Mouse (Mus musculus): ENCODE measurements at regions not wholly inside any gene's neighbourhood (a gene's known extent, or its start where the extent isn't known, plus 50 kb on each side); places are given as distances from the start of the nearest gene placed in this dataset.

DNA sequence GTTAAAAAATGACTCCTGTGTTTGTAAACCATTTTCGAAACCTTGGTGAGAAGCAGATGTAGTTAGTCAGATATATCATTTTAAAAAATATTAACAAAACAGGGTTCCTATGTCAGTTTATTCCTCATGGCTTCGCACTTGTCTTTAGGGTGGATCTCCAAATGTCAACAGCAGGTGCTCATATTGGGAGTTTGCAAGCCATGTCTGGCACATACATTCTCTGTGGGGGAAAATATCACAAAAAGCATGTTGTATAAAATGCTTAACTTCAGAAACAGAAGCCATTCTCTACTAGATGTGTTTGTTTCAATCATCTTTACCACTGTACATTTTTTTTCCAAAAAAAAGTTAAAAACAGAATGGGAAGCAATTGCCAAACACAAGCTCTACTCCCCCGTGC is 534.7 kb upstream of the Zic4 start:
- no peak for DNase-seq

DNA sequence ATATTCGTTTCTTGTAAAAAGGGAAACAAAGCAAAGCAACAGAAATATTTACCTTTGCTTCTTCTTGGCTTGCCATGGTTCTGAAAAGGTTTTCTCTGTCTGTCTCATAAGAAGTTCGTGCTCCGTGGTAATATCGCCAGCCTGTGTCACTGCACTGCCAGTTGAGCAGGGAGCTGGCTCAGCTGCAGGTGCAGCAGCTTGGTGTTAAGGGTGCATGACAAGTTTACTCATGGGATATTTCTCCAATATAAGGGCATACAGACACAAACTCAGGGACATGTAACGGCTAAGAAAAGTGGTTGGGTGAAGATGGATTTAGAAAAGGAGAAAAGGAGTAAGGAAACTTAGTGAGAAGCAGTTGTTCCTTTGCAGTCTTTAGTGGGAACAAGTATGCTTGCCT is 533.5 kb upstream of the Zic4 start:
- no peak for DNase-seq

DNA sequence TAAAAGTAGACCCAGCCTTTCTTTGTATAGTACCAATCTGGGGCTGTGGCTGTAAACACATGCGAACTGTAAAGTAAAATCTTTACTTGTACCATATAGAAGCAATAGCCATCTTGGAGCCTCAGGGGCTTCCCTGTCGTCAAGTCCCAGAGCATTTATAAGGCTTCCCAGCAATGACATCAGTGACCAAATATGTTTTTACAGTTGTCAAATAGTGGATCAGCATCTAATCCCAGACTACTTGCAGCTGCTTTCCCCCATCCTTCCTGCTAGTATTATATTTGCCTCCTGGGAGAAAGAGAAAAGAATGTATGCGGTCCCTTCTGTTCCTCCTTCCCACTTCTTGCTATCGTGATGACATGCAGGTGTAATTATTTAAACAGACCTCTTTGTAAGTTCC is 531.5 kb upstream of the Zic4 start:
- no peak for DNase-seq

DNA sequence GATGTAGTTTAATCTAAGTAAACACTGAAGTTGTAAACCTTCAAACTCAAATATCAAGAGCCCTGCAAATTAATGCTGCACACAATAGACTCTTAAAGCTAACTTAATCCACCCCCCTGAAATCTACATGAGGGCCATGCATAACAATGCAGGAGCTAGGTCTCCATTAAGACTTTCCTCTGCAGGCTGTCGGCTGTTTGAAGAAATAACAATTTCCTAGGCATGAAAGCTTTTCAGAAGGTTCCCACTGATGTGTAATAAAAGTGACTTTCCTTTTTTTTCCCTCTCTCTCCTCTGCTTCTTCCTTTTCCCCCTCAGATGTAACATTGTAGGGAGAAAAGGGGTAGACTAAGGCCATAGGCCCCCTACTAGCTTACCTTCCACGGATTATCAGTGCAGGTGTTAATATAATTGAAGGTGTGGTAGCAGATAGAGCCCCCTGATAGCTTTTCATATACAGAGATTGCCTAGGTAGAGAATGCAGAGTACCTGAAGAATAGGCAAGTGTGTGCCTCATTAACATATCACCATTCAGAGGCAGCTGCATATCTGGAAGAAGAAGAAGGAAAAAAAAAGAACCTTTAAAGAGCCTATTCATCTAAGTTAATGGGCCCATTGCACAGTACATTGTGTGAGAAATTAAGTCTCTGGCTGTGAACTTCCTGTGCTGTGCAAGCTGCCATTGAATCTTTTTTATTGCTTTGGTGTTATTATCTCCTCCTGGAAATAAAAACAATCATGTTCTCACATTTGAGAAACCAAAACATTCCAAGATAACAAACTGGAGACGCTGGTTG is 528.3 kb upstream of the Zic4 start:
- DNase-seq = no peak

DNA sequence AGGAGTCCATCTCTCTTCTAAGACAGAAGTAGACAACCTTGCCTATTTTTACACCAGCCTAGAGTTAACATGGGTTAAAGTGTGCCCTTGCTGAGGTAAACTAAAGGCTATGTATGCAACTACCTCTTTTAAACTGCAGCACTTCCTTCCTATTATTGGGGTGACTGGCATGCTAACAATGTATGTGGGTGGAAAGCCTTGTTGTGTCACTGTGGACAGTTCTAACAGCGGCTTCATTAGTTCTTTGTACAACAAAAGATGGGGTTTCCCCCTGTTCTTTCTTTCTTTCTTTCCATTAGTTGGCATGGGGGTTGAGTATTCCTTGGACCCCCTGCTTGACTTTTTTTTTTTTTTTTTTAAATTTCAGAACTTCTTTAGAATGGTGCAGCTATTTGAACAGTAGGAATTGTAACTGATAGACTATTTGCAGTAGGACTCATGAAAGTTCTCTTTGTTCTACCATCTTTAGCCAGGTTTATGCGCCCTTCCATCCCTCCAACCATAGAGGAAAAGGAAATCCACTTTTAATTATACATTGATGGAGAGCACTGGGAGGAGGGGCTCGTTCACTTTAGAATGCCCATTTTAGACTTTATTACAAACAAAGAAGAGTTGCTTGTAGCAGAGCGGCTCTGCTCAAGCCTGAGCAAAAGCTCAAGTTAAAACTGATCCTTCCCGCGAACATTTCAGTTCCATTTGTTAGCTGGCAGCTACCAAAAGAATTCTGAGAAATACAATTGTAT is 523.9 kb upstream of the Zic4 start:
- no peak for DNase-seq

DNA sequence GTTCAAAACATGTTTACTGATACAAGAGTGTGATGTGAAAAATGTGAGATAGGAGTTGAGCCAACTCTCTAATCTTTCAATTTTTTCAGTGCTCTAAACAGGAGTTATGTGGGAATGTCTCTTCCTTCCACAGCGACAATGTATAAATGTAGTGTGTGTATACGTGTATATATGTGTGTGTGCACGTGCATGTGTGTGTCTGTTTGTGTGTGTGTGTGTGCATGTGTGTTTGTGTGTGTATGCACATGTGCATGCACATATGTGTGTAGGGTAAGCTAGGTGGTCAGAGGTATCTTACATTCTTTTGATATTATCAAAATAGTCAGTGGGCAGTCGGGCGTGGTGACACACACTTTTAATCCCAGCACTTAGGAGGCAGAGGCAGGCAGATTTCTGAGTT is 511.2 kb upstream of the Zic4 start:
- no peak for DNase-seq

DNA sequence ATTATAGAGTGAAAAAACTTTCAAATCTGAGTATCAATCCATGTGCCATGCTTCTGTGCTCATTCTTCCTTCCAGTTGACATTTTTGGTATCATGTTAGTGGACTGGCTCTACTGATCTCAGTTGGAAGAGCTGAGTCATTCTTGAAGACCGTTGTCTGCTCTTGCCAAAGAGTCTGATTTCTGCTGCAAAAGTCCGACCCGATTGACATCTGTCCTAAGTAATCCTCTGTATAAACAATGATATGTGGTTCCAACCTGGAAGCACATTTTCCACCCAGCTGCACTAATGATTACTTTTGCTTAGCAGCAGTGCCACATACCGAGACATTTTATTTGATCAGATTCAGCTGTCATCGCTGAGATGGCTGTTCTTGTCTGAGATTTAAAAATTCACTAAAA is 490.6 kb upstream of the Zic4 start:
- DNase-seq = no peak

DNA sequence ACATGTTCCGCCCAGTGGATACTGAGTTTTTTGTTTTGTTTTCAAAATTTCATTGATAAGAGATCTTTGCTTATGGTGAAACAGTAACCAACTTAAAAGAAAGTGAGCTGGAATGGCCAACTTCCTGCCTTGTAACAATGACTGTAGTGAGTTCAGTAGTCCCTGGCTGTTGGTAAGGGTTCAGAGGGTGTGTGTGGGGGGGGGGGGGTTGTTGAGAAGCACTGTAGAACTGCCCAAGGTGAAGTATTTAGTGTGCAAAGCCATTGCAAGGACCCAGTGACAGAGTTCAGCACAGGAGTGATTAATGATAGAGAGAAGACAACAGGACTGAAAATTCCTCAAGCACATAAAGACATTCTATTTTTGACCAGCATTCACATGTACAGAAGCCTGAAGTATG is 477.7 kb upstream of the Zic4 start:
- no peak for DNase-seq

DNA sequence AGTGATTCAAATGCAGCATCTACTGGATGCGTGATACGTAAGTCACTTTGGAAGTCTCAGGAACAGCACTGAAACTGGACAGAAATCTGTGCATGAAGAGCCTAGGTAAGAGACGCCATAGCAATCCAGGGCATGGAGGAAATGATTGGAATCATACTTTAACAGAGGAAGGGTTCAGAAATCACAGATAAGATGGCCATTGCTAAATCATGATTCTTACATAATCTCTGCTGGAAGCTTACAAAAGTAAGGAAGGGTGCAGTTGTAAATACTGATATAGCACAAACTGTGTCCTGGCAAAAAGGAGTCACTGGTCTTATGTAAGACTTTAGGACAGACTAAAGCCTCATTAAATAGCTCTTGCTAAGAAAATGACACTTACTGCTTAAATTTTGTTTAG is 474.8 kb upstream of the Zic4 start:
- DNase-seq = no peak

DNA sequence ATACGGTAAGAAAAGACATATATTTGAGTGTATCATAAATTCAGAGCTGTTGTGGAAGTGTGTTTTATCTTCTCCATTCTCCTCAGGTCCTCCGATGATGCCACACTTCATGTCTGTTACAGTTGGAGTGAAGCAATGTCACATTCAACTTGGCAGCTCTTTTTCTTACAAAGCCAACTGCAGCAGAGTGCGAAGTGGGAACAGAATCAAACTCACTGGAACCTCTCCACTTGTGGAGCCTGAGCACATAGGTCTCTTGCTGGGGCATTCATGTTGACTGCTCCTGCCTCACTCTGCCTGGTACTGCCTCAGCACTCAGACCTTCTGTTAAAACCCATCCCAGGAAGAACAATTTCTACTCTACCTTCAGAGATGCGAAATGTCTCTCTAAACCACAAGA is 471.4 kb upstream of the Zic4 start:
- DNase-seq = no peak

DNA sequence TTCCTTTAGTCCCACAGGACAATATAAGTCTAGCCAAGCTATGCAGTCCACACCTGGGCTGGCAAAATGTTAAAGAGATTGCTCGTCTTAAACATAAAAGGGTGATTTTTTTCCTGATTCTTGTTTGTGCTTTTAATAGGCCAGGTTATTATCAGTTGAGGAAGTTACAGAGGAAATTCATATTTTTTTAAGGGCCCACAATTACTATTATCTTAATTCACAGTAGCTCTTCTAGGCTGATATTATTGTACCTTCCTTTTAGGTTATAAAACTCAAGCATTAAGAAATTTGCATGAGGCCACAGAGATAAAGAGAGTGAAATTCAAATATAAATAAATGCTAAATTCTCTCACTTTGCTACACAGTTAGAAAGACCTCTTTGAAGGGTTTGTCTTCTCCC is 469.4 kb upstream of the Zic4 start:
- no peak for DNase-seq

DNA sequence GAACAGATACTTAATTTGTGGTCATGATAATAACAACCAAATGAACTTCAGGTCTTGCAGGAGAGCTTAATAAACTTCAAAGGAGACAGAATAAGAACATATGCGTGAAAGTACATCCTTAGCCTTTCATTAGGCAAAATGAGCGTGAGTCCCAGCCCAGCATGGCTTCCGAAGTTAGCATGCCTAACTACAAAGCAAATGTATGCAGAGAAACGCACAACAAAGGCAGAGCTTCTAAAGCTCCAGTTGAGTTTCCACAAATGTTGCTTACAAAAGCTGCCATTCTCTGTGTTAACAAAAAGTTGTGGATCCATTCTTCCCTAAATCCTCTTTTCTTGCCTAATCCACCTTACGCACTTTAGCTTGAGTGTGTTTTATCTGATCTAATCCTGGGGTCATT is 458.7 kb upstream of the Zic4 start:
- DNase-seq = no peak

DNA sequence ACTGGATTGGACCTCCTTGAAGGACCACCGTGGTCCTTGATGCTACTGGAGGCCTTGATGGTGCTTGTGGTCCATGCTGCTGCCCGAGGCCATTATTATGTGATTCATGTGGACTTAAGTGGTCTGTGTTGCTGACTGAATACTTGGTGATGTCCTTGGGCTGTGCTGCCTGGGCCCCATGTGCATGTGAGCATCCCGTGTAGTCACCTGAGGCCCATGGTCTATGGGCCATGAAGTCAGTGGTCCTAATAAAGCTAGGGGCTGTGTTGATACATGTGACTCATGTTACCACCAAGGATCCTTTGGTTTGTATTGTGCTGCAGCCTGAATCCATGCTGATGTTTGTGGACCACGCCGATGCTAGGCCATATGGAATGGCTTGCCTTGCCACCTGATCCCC is 456.1 kb upstream of the Zic4 start:
- no peak for DNase-seq

DNA sequence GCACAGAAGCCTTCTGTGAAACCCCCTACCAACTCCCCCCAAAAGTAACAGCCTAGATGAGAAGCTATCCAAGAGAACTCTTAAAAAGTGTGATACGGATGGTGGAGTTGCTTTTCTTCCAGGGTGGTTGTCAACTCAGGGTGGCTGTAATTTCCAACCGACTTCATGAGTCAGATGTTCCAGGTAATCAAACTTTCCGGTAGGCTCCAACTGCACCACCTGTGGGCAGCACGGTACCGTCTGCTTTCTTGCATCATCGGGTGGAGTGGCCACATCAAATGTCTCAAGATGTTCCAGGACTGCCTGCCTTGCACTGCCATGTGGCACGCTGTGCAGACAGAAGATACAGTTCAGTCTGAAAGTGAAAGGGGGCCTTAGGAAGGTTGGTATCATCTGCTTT is 455.5 kb upstream of the Zic4 start:
- DNase-seq = no peak

DNA sequence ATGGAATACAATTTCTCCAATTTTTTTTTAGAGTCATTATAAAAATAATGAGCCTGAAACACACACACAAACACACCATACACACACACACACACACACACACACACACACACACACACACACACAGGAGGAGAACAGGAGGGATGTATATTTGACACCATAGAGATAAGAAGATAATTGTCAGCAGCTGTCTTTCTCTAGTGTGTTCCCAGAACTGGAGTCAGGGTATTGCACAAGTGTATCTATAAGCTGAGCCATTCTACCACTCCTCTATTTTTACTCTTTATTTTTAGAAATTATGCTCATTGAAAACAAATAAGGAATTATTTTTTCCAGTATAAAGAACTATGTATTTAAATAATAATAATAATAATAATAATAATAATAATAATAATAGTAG is 407.6 kb upstream of the Zic4 start:
- DNase-seq = no peak

DNA sequence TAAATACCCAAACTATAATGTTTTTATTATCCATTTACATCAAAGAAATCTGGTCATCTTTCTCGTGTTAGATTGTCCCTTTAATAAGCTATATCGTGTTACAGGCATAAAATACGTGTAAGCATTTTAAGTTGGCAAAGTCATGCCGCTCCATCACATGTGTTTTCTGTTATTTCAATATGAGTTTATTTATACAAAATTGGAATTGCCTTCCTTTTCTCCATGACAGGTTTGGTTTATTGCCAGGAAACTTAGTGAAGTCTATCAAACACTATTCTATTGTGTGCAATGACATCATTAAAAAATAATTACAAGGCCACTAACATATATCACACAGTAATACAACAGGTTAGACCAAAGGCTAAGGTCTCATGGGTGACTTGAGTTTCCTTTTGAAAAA is 400.8 kb upstream of the Zic4 start:
- no peak for DNase-seq

DNA sequence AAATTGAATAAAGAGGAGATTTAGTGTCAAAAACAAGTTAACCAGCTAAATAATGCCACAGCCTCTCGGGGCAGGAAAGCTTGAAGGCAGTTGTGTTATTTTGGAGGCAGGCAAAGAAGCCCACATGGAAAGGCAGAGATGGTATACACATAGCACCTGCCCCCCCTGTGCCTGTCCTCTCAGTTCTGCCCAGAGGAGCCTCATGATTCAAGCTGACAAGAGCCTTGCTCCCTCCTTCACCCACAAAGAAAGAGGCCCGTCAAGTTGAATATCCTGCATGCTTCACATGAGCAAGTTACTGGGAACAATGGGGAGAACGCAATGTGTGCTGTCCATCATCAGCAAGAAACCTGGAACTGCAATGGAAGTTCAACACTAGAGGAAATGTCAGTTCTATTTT is 398.2 kb upstream of the Zic4 start:
- DNase-seq = no peak

DNA sequence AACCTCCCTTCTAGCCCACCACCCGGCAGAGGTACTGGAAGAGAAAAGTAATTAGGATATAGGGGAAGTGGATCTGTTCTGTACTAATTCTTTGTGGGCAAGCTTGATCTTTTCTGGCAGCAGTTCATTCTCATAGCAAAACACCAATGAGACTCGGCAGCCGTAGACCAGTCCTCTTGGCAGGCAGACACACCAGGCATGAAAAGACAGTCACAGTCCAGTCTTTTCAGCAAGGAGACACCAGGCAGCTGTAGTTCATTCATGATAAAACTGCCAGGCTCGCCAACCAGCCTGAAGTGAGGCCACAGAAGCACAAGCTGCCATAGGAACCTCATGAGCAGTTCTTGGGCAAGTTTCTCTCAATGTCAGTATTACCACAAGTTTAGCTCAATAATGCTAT is 383.5 kb upstream of the Zic4 start:
- DNase-seq = no peak

DNA sequence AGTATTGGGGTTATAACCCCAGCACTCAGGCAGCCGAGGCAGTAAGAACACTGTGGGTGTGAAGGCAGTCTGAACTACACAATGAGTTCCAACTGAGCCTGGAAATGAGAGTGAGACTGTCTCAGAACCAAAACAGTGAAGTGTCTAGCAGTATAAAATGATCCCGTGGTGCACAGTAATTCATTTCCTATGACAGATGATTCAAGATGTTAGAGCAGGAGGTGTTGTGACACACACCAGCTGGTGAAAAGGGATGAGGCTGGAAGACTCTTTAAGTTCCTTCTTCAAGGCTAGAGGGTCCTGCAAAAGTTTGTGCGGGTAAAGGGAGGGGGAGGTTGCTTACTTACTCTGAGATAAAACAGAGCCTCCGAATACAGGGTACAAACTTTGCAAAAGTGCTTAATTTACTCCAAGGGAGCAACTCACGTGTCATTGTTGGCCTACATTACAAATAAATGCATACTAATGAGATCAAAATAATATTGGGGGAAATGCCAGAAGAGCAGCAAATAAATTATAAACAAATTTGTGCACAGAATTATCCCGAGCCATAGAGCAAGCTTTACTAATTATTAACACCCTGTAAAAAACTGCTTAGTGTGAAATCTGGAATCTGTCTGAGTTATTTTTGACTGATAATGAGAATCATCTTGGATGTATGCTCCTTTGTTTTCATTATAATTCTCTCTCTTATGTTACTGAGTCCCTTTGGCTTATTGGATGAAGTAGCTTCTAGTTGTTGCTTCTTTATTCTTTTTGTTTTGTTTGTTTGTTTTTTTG is 382.0 kb upstream of the Zic4 start:
- DNase-seq = no peak

DNA sequence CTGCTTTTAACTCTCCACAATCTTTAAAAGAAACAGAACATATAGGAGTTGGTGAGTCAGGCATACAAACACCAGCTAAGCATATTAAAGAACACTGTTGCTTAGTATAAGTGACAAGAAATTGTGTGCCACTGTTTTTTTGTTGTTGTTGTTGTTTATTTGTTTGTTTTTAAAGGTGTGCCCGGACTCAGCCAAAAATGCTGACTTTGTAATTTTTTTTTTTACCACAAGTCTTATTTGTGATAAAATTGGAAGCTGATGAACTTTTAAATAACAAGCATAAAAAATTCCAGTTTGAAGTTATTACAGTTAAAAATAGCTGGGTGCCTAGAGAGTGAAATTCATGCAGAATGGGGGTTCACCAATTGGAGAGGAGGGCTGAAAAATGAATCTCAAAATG is 363.0 kb upstream of the Zic4 start:
- no peak for DNase-seq

DNA sequence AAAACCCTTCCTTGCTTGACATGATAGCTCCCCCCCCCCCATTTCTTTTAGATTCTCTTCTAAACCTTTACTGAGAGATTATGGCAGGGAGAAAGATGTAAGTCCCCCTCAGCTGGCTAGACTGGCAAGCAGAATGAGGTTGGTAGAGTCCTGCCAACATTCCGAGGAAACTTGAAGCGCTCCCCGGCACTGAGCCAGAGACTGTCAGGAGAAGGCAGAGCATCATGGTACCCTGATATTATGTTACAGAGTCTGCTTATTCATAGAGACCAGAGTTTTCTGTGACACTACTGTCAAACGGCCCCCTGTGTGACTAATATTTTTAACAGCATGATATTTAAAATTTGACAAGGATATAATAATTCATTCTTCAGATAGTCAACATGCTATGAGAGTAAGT is 358.0 kb upstream of the Zic4 start:
- DNase-seq = peak; percentile 2

DNA sequence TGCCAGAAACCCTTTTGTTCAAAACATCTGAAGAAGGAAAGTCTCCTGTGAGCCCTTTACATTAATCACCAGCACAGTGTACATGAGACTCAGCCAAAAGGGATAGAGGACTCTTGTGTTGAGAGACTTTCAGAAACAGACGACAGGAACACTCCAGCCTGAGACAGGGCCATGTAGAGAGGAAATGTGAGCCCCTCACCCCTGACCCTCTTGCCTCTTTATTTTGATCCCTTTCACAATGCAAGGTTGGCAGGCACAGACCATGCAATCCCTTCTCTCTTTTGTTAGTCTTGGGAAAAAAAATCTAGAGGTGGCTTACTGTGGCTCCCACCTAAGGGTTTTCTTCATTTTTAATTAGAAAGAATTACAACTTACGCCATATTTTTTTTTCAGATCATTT is 321.7 kb upstream of the Zic4 start:
- DNase-seq = no peak

DNA sequence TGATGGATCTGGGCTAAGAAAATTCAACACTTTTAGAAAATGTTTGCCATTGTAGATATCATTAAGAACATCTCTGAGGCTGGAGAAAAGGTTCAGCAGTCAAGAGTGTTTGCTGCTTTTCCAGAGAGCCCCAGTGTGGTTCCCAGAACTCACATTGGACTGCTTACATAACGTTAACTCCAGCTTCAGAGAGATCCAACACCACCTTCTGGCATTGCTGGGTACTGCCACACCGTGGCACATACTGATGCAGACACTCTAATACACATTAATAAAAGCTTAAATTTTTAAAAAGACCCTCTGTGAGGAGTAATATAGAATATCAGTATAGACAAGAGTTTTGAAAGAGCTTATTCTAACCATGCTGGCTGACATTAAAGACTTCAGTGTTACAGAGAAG is 313.6 kb upstream of the Zic4 start:
- no peak for DNase-seq
